Mouse (Mus musculus): ENCODE results near the gene Pnkd. TPM values are rescaled to one million over a fixed set of nuclear protein-coding genes. Genes with fewer than 3 reads are reported as not detected.

Pnkd gene
- total and polyA plus RNA-seq, 3 experiments = 45.5 to 318 (median 154) TPM

DNA sequence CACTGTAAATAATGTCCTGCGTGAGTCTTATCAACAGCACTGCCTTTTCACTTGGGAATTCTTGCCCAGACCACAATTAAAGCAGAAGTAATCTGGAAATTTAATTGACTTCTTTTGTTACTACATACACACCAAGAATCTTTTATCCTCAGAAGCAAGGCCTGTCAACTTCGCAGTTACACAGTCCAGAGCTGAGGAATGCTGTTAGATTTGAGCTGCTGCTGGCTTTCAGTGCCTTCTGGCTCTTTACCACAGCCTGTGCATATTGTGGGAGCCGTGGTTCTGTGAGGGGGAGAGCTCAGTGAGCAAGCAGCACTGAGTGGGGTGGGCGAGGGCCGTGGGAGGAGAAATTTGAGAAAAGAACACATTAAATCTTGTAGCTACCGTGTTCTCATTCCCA lies 44.4 kb upstream of the Pnkd start:
- TF ChIP-seq ZMIZ1 (IDR thresholded peaks at IDR 0.05; ENCODE audit: low read depth, low read length) (no peak), MXI1 (IDR thresholded peaks at IDR 0.05; ENCODE audit: low read depth, low read length) (no peak), GABPA (IDR thresholded peaks at IDR 0.05; ENCODE audit: insufficient replicate concordance, low read depth, low read length) (no peak), EP300 (IDR thresholded peaks at IDR 0.05; ENCODE audit: low read length) (no peak), IRF4 (IDR thresholded peaks at IDR 0.05; ENCODE audit: low read depth, low read length) (no peak), NRF1 (IDR thresholded peaks at IDR 0.05; ENCODE audit: low read depth, low read length) (no peak)
- dilution Hi-C loops (cut with MboI; ENCODE audit: extremely low pct_ligation_motif_present, extremely low pct_unique_long_range_greater_than_20kb, low sequenced_read_pairs) = no loop called here
- Histone ChIP-seq H3K27me3 (replicated peaks) (no peaks in the 10 kb centered on the region), H3K9me3 (replicated peaks; ENCODE audit: low read length) (no peaks in the 10 kb centered on the region), H3K4me1 (ENCODE audit: control insufficient read depth in 1 of 2, insufficient read depth in 2 of 2) (peaks cover 17 to 53% of the 10 kb centered on the region in 2 experiments), H3K4me2 (ENCODE audit: insufficient read depth, low read depth, poor library complexity, severe bottlenecking) (peak overlapping the region; percentile 52; the same call in 1 of the 2 replicates), H3K27ac (ENCODE audit: insufficient read depth, low read depth) (no peak overlapping the region), H3K9ac (ENCODE audit: insufficient read depth, low read depth) (no peak overlapping the region), H3K36me3 (replicated peaks in 1 of 2; ENCODE audit: control insufficient read depth in 1 of 2, insufficient read depth in 1 of 2, low read length in 1 of 2) (peaks cover 3 to 42% of the 10 kb centered on the region in 2 experiments), H3K79me2 (replicated peaks; ENCODE audit: control insufficient read depth, extremely low read depth, insufficient read depth, poor library complexity, severe bottlenecking) (peaks cover 88% of the 10 kb centered on the region), H3K4me3 (replicated peaks in 1 of 3; ENCODE audit: low read depth in 2 of 3, low read length in 2 of 3, poor library complexity in 1 of 3) (no peak overlapping the region)
- no peak for DNase-seq (ENCODE audit: extremely low read depth)
- in situ Hi-C loops (cut with MboI; ENCODE audit: low pct_ligation_motif_present, low pct_unique_long_range_greater_than_20kb, low sequenced_read_pairs) = no loop called here

DNA sequence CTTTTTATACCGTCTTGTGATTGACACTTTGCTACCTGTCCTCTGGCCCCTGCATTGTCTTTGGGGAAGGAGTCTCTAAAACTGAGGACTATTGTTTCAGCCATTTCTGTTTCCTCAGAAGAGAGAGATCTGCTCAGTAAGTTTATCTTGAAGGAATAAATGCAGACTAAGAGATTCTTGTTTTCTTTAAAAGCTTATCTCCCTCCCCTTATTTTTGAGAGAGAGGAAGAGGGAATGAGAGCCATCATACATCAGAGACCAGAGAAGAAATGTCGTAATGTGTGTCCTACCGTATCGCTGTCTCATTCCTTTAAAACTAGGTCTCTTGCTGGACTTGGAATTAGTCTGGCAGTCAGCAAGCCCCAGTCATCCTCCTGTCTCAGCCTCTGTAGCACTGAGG lies 43.9 kb upstream of the Pnkd start:
- dilution Hi-C loops (cut with MboI; ENCODE audit: extremely low pct_ligation_motif_present, extremely low pct_unique_long_range_greater_than_20kb, low sequenced_read_pairs) (no loop called here), in situ Hi-C loops (cut with MboI; ENCODE audit: low pct_ligation_motif_present, low pct_unique_long_range_greater_than_20kb, low sequenced_read_pairs) (no loop called here)
- Histone ChIP-seq H3K27ac (ENCODE audit: insufficient read depth, low read depth) (no peak overlapping the region), H3K4me3 (replicated peaks in 1 of 3; ENCODE audit: low read depth in 2 of 3, low read length in 2 of 3, poor library complexity in 1 of 3) (no peak overlapping the region), H3K79me2 (replicated peaks; ENCODE audit: control insufficient read depth, extremely low read depth, insufficient read depth, poor library complexity, severe bottlenecking) (peaks cover 93% of the 10 kb centered on the region), H3K4me1 (ENCODE audit: control insufficient read depth in 1 of 2, insufficient read depth in 2 of 2) (peaks cover 20 to 58% of the 10 kb centered on the region in 2 experiments), H3K36me3 (replicated peaks in 1 of 2; ENCODE audit: control insufficient read depth in 1 of 2, insufficient read depth in 1 of 2, low read length in 1 of 2) (peaks cover 3 to 45% of the 10 kb centered on the region in 2 experiments), H3K4me2 (ENCODE audit: insufficient read depth, low read depth, poor library complexity, severe bottlenecking) (no peak overlapping the region; the same call in 1 of the 2 replicates), H3K9me3 (replicated peaks; ENCODE audit: low read length) (no peaks in the 10 kb centered on the region), H3K9ac (ENCODE audit: insufficient read depth, low read depth) (no peak overlapping the region), H3K27me3 (replicated peaks) (no peaks in the 10 kb centered on the region)
- no peak for DNase-seq (ENCODE audit: extremely low read depth)
- TF ChIP-seq GABPA (IDR thresholded peaks at IDR 0.05; ENCODE audit: insufficient replicate concordance, low read depth, low read length) = no peak
- TF ChIP-seq NRF1 (IDR thresholded peaks at IDR 0.05; ENCODE audit: low read depth, low read length) = no peak
- no peak for TF ChIP-seq MAFK (IDR thresholded peaks at IDR 0.05; ENCODE audit: insufficient replicate concordance, low read length)
- TF ChIP-seq HCFC1 (IDR thresholded peaks at IDR 0.05; ENCODE audit: low read depth, low read length) = no peak
- no peak for TF ChIP-seq SMC3 (IDR thresholded peaks at IDR 0.05; ENCODE audit: low read depth, low read length)
- no peak for TF ChIP-seq TBP (conservative IDR thresholded peaks at IDR 0.05; ENCODE audit: low read depth, low read length)
- TF ChIP-seq MYC (IDR thresholded peaks at IDR 0.05; ENCODE audit: low read depth, low read length) = no peak
- no peak for TF ChIP-seq UBTF (IDR thresholded peaks at IDR 0.05; ENCODE audit: low read depth, low read length)

DNA sequence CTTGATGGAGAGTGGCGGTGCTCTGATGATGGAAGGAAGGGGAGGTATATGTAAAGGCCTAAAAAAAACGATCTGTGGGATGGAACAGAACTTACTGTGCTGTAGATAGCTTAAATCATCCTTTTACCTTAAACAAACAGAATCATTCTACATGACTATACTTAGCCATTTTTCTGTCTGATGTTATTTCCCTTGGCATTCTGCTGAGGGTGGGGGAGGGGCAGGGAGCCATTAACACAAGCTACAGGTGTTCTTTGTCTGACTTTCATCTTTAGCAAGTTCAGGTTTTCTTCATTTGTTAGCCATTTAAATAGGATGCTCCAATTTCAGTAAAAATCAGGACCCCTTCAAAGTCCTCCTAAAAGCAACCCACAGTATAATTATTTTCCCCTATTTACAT lies 39.2 kb upstream of the Pnkd start:
- peaks cover 25 to 92% of the 10 kb centered on the region in 2 experiments for H3K4me1 ChIP-seq (ENCODE audit: control insufficient read depth in 1 of 2, insufficient read depth in 2 of 2)
- H3K4me2 ChIP-seq (ENCODE audit: insufficient read depth, low read depth, poor library complexity, severe bottlenecking) = peak overlapping the region; percentile 55; the same call in 1 of the 2 replicates
- in situ Hi-C loops (cut with MboI; ENCODE audit: low pct_ligation_motif_present, low pct_unique_long_range_greater_than_20kb, low sequenced_read_pairs) = no loop called here
- no peaks in the 10 kb centered on the region for H3K9me3 ChIP-seq (replicated peaks; ENCODE audit: low read length)
- no peak overlapping the region for H3K4me3 ChIP-seq (replicated peaks in 1 of 3; ENCODE audit: low read depth in 2 of 3, low read length in 2 of 3, poor library complexity in 1 of 3)
- DNase-seq (ENCODE audit: extremely low read depth) = no peak
- H3K36me3 ChIP-seq (replicated peaks in 1 of 2; ENCODE audit: control insufficient read depth in 1 of 2, insufficient read depth in 1 of 2, low read length in 1 of 2) = peaks cover 14 to 62% of the 10 kb centered on the region in 2 experiments
- H3K27me3 ChIP-seq (replicated peaks) = no peaks in the 10 kb centered on the region
- H3K79me2 ChIP-seq (replicated peaks; ENCODE audit: control insufficient read depth, extremely low read depth, insufficient read depth, poor library complexity, severe bottlenecking) = peaks cover 81% of the 10 kb centered on the region
- dilution Hi-C loops (cut with MboI; ENCODE audit: extremely low pct_ligation_motif_present, extremely low pct_unique_long_range_greater_than_20kb, low sequenced_read_pairs) = no loop called here
- no peak overlapping the region for H3K9ac ChIP-seq (ENCODE audit: insufficient read depth, low read depth)
- TF ChIP-seq CHD2 (IDR thresholded peaks at IDR 0.05; ENCODE audit: low read length) = 0 out of 2 replicates have a peak, but pooled peaks have one; percentile 44
- no peak for TF ChIP-seq ZMIZ1 (IDR thresholded peaks at IDR 0.05; ENCODE audit: low read depth, low read length)
- no peak overlapping the region for H3K27ac ChIP-seq (ENCODE audit: insufficient read depth, low read depth)
